Mouse (Mus musculus) midbrain, embryonic 16.5 days (tissue): Measurements from ENCODE around the gene Bicdl2. TPM values are rescaled to one million over a fixed set of nuclear protein-coding genes. Genes with fewer than 3 reads are reported as not detected.

ENCODE experiments used
- ATAC-seq: fragments of 200-750 bp; cut with Nextera tagmentation; 2 replicates; pipeline ENCODE4 v1.8.0; 2017; ENCODE audit warnings: moderate TSS enrichment
- H3K27ac ChIP-seq: fragments of 300-500 bp; sonication (generic); 2 replicates; pipeline ENCODE4 v1.5.1; 2014; ENCODE audit warnings: mild to moderate bottlenecking, low read length, mixed read lengths
- H3K27me3 ChIP-seq: fragments of 300-500 bp; sonication (generic); 2 replicates; pipeline ENCODE4 v1.6.1; 2014; ENCODE audit warnings: low read depth, low read length, mixed read lengths; ENCODE audit not compliant: control insufficient read depth, insufficient read depth
- H3K36me3 ChIP-seq: fragments of 300-500 bp; sonication (generic); 2 replicates; pipeline ENCODE4 v1.6.1; 2014; ENCODE audit warnings: mild to moderate bottlenecking, low read length, moderate library complexity, mixed read lengths; ENCODE audit not compliant: control insufficient read depth, insufficient read depth
- H3K4me1 ChIP-seq: fragments of 300-500 bp; sonication (generic); 2 replicates; pipeline ENCODE4 v1.6.1; 2014; ENCODE audit warnings: mild to moderate bottlenecking, low read length, mixed read lengths; ENCODE audit not compliant: control insufficient read depth, insufficient read depth
- H3K4me2 ChIP-seq: fragments of 300-500 bp; sonication (generic); 2 replicates; pipeline ENCODE4 v1.6.1; 2014; ENCODE audit warnings: mild to moderate bottlenecking, low read length, mixed read lengths
- H3K4me3 ChIP-seq: fragments of 300-500 bp; sonication (generic); 2 replicates; pipeline ENCODE4 v1.5.1; 2014; ENCODE audit warnings: low read depth, mild to moderate bottlenecking, low read length, moderate library complexity, mixed read lengths
- H3K9ac ChIP-seq: fragments of 300-500 bp; sonication (generic); 2 replicates; pipeline ENCODE4 v1.6.1; 2014; ENCODE audit warnings: low read depth, low read length, mixed read lengths
- H3K9me3 ChIP-seq: fragments of 300-500 bp; sonication (generic); replicated peaks from 2 replicates; pipeline ENCODE4 v1.6.1; 2014; ENCODE audit warnings: mild to moderate bottlenecking, low read length, mixed read lengths; ENCODE audit not compliant: control insufficient read depth, poor library complexity, severe bottlenecking
- WGBS: fragments of 180-500 bp; shearing (Covaris S2); extraction: QIAGEN DNeasy Blood & Tissue Kit; methylation state at CpG from one replicate; pipeline ENCODE4 v1.1.7; 2014; 5-methylcytosine and 5-hydroxymethylcytosine counted together
- polyA plus RNA-seq: library from polyadenylated mRNA; unstranded; fragments of >200 nt; fragmentation: Nextera tagmentation; extraction: Ambion mirVana; gene quantifications from 2 replicates; pipeline ENCODE4 v1.2.1, GENCODE M21; 2015

Bicdl2 gene
- 0.15 TPM in 1 of 2 replicates, not detected in the other for polyA plus RNA-seq

GRCm38 (mm10) chr17:23660117-23660875 lies at the start of gene Bicdl2:
TSS of gene Bicdl2 (plus strand) at chr17:23660506.
- Histone ChIP-seq H3K9me3 (no peaks in the 10 kb centered on the region), H3K9ac (no peak within 1 kb of the TSS), H3K27ac (no peak within 1 kb of the TSS), H3K4me3 (no peak within 1 kb of the TSS), H3K4me2 (no peak within 1 kb of the TSS), H3K27me3 (peaks cover 39% of the 10 kb centered on the region), H3K4me1 (no peaks in the 10 kb centered on the region), H3K36me3 (no peaks in the 10 kb centered on the region)
- no peak for ATAC-seq
- WGBS = 5% methylated on average over 27 of the region's 27 CpGs

DNA sequence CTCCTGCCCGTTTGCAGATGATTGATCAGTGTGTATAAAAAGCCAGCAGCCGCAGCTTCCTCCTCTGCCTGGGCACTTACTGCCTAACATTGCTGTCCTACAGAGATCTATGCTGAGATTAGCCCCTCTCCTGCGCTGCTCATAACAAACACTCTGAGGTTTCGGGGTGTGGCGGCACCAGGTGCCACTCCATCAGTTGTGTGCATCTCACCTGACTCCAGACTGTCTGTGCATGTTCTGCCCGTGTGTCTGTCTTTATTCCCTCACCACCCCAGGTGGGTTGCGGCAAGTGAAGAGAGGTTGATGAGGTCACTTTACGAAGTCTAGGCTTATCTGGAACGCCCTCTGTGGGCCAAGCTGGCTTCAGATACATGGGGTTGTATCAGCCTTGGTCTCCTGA lies 43.2 kb upstream of the Bicdl2 start:
- H3K4me2 ChIP-seq = no peak overlapping the region
- H3K36me3 ChIP-seq = no peaks in the 10 kb centered on the region
- no peak overlapping the region for H3K27ac ChIP-seq
- no peaks in the 10 kb centered on the region for H3K9me3 ChIP-seq
- H3K9ac ChIP-seq = no peak overlapping the region
- no peaks in the 10 kb centered on the region for H3K4me1 ChIP-seq
- H3K27me3 ChIP-seq = no peaks in the 10 kb centered on the region; the same call in 1 of the 2 replicates
- WGBS = 72% methylated on average over 9 of the region's 9 CpGs
- H3K4me3 ChIP-seq = no peak overlapping the region
- no peak for ATAC-seq

DNA sequence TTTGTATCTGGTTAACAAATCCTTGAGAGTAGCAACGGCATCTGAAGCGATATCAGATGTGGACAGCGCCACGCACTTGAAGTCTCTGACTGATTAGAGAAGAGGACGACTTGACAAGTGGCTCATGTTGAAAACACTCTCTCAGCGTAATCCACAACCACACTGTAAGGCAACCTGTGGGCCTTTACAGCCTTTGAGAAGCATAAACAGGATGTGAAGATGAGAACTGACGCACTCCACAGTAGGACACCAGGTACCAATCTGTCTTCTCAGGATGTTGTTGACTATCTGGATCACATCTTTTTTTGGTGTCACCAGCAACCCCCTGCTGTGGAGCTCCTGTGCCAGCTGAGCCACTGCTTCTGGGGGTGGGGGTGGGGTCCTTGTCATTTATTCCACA lies 40.0 kb upstream of the Bicdl2 start:
- Histone ChIP-seq H3K4me3 (no peak overlapping the region), H3K9ac (no peak overlapping the region), H3K36me3 (no peaks in the 10 kb centered on the region), H3K4me1 (no peaks in the 10 kb centered on the region), H3K27ac (no peak overlapping the region), H3K9me3 (no peaks in the 10 kb centered on the region), H3K27me3 (no peaks in the 10 kb centered on the region; the same call in 1 of the 2 replicates), H3K4me2 (no peak overlapping the region)
- 90% methylated on average over 7 of the region's 7 CpGs for WGBS
- ATAC-seq = no peak

DNA sequence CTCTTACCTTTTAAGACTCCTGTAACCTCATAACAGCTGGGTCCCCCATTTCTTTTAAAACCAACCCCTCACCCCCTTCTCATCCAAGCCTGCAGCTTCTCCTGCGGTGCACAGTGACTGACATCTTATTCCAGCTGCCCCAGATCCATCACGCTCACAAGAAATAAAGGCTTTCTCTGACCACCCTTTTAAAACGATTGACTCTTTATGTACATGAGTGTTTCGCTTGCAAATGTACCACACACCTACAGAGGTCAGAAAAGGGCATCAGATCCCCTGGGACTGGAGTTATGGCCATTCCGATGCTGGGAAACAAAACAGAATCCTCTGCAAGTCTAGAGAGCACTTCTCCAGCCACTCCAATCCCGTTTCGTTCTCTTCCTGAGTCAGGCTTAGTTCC lies 32.5 kb upstream of the Bicdl2 start:
- H3K4me1 ChIP-seq = 0 out of 2 replicates have a peak, but pooled peaks cover 5% of the 10 kb centered on the region
- no peak overlapping the region for H3K27ac ChIP-seq
- no peaks in the 10 kb centered on the region for H3K9me3 ChIP-seq
- H3K36me3 ChIP-seq = no peaks in the 10 kb centered on the region
- H3K27me3 ChIP-seq = no peaks in the 10 kb centered on the region; the same call in 1 of the 2 replicates
- H3K9ac ChIP-seq = no peak overlapping the region
- no peak for ATAC-seq
- H3K4me3 ChIP-seq = no peak overlapping the region
- H3K4me2 ChIP-seq = no peak overlapping the region
- 31% methylated on average over 7 of the region's 7 CpGs for WGBS

DNA sequence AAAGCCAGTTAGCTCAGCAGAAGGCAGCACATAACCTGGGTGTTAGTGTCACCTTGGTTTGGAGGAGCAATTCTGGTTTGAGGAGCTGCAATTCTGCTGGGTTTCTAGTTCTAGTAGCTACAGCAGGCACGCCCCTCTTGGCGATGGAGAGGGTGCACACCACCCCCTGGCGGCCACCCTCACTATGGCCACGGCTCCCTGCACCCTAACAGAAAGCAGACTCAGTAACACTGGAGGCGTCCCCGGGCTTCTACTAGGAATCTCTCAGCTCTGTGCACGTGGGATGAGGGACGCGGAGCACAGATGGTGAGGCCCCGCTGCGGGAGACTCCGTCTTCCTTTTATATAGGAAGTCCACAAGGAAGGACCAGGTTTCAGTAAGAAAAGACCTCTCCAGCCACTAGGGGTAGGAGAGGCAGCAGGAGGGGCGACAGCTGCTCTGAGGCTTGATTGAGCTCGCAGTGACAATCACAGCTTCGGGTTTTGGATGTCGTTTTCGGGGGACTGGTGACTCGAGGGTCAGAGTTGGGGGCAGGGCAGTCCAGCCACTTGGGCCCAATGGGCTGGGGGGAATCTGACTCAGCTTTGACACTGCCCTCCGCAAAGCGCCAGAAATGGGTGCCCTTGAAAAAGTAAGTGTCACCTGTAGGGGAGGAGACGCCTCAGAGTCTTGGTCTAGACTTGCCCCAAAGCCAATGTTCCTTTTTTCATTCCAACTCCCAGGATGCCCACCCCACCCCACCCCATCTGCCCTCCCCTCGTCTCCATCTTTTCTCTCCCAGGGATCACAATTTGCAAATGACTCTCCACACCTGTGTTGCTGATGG lies 29.9 kb upstream of the Bicdl2 start:
- no peak overlapping the region for H3K4me3 ChIP-seq
- H3K27me3 ChIP-seq = no peaks in the 10 kb centered on the region; the same call in 1 of the 2 replicates
- H3K9ac ChIP-seq = peak overlapping the region; percentile 43; the same call in 1 of the 2 replicates
- no peaks in the 10 kb centered on the region for H3K36me3 ChIP-seq
- WGBS = 16% methylated on average over 22 of the region's 22 CpGs
- peak overlapping the region; percentile 47 for H3K4me2 ChIP-seq
- ATAC-seq = peak; percentile 90
- H3K9me3 ChIP-seq = no peaks in the 10 kb centered on the region
- 0 out of 2 replicates have a peak, but pooled peaks cover 5% of the 10 kb centered on the region for H3K4me1 ChIP-seq
- H3K27ac ChIP-seq = no peak overlapping the region

GRCm38 (mm10) chr17:23631241-23631640 lies 29.1 kb upstream of the Bicdl2 start:
- no peak for ATAC-seq
- 0 out of 2 replicates have a peak, but pooled peaks cover 5% of the 10 kb centered on the region for H3K4me1 ChIP-seq
- no peak overlapping the region for H3K4me3 ChIP-seq

GRCm38 (mm10) chr17:23644613-23645495 lies 15.5 kb upstream of the Bicdl2 start, which contains the start of gene Mmp25:
TSS of gene Mmp25 (minus strand) at chr17:23645277.
- H3K4me2 ChIP-seq = peak within 1 kb of the TSS; percentile 69
- under 1% methylated on average over 58 of the region's 58 CpGs for WGBS
- no peak for ATAC-seq
- H3K4me1 ChIP-seq = peaks cover 6% of the 10 kb centered on the region
- peak within 1 kb of the TSS; percentile 53 for H3K9ac ChIP-seq
- peaks cover 22% of the 10 kb centered on the region for H3K27me3 ChIP-seq
- H3K4me3 ChIP-seq = peak within 1 kb of the TSS; percentile 42
- no peaks in the 10 kb centered on the region for H3K36me3 ChIP-seq
- no peak within 1 kb of the TSS for H3K27ac ChIP-seq
- no peaks in the 10 kb centered on the region for H3K9me3 ChIP-seq

More at GRCm38 (mm10) chr17:23631241-23631640, 29.1 kb upstream of the Bicdl2 start:
- Histone ChIP-seq H3K36me3 (no peaks in the 10 kb centered on the region), H3K27me3 (no peaks in the 10 kb centered on the region; the same call in 1 of the 2 replicates), H3K4me2 (no peak overlapping the region), H3K27ac (no peak overlapping the region), H3K9me3 (no peaks in the 10 kb centered on the region), H3K9ac (no peak overlapping the region)
- WGBS = 86% methylated on average over 8 of the region's 8 CpGs

- no peak overlapping the region for H3K9ac ChIP-seq
- no peak overlapping the region for H3K4me2 ChIP-seq
- WGBS = 31% methylated on average over 10 of the region's 10 CpGs
- peaks cover 6% of the 10 kb centered on the region for H3K4me1 ChIP-seq
- peaks cover 22% of the 10 kb centered on the region for H3K27me3 ChIP-seq
- no peak for ATAC-seq
- H3K4me3 ChIP-seq = no peak overlapping the region
- no peaks in the 10 kb centered on the region for H3K36me3 ChIP-seq
- no peak overlapping the region for H3K27ac ChIP-seq
- no peaks in the 10 kb centered on the region for H3K9me3 ChIP-seq
These were observed 14.4 kb upstream of the Bicdl2 start for GRCm38 (mm10) chr17:23645894-23646293.
